Mouse (Mus musculus) cerebellum, postnatal 25 days (tissue): ENCODE measurements around the gene Ogfod2.
A peak's percentile ranks its signal among the peaks of the same experiment; 100 is the strongest.

Experiments used
- DNase-seq, 2 experiments: peaks; one replicate each; pipeline ENCODE4 v3.0.0; 2021; ENCODE audit warnings: mixed read lengths in 2 of 2

The Ogfod2 gene

GRCm38 (mm10) chr5:124111742-124112497, at the start of gene Ogfod2:
TSS of gene Ogfod2 (plus strand) at chr5:124112297.
- peak; percentile 97 to 98 for DNase-seq

- DNase-seq, result no peak
Observed at GRCm38 (mm10) chr5:124069657-124070056, 42.4 kb upstream of the Ogfod2 start.

- peak in 1 of 2 experiments; percentile 13 for DNase-seq
Observed at GRCm38 (mm10) chr5:124073682-124074081, 38.4 kb upstream of the Ogfod2 start.

GRCm38 (mm10) chr5:124074845-124075307, 37.2 kb upstream of the Ogfod2 start:
- DNase-seq, result no peak

- DNase-seq, result no peak
Observed at GRCm38 (mm10) chr5:124075716-124076115, 36.4 kb upstream of the Ogfod2 start.

- peak in 1 of 2 experiments; percentile 8 for DNase-seq
Observed at GRCm38 (mm10) chr5:124076559-124076958, 35.5 kb upstream of the Ogfod2 start.

- DNase-seq, result no peak
Observed at GRCm38 (mm10) chr5:124077241-124077640, 34.9 kb upstream of the Ogfod2 start.

- peak in 1 of 2 experiments; percentile 10 for DNase-seq
Observed at GRCm38 (mm10) chr5:124077856-124078460, 34.1 kb upstream of the Ogfod2 start.

- DNase-seq, result peak; percentile 49 to 64
Observed at GRCm38 (mm10) chr5:124078794-124079416, 33.2 kb upstream of the Ogfod2 start.

GRCm38 (mm10) chr5:124079880-124080279, 32.2 kb upstream of the Ogfod2 start:
- no peak for DNase-seq

- DNase-seq, result no peak
Observed at GRCm38 (mm10) chr5:124082447-124082846, 29.6 kb upstream of the Ogfod2 start.

GRCm38 (mm10) chr5:124082941-124083688, 29.0 kb upstream of the Ogfod2 start:
- peak in 1 of 2 experiments; percentile 8 for DNase-seq

GRCm38 (mm10) chr5:124083850-124084587, 28.1 kb upstream of the Ogfod2 start:
- DNase-seq, result peak in 1 of 2 experiments; percentile 42

GRCm38 (mm10) chr5:124084588-124085173, 27.4 kb upstream of the Ogfod2 start:
- peak; percentile 87 to 92 for DNase-seq

GRCm38 (mm10) chr5:124085513-124085912, 26.6 kb upstream of the Ogfod2 start:
- DNase-seq, result no peak

GRCm38 (mm10) chr5:124086876-124087275, 25.2 kb upstream of the Ogfod2 start:
- DNase-seq, result no peak

- DNase-seq, result no peak
Observed at GRCm38 (mm10) chr5:124089868-124090267, 22.2 kb upstream of the Ogfod2 start.

GRCm38 (mm10) chr5:124091951-124092406, 20.1 kb upstream of the Ogfod2 start:
- peak in 1 of 2 experiments; percentile 32 for DNase-seq

GRCm38 (mm10) chr5:124093120-124093794, 18.8 kb upstream of the Ogfod2 start:
- DNase-seq, result peak; percentile 85 to 89

GRCm38 (mm10) chr5:124093852-124094604, 18.1 kb upstream of the Ogfod2 start:
- DNase-seq, result peak in 1 of 2 experiments; percentile 21
